Mouse (Mus musculus) gastrocnemius, postnatal 14 days (tissue): ENCODE measurements at regions not wholly inside any gene's neighbourhood (a gene's known extent, or its start where the extent isn't known, plus 50 kb on each side); places are given as distances from the start of the nearest gene placed in this dataset.

ENCODE experiments used
- DNase-seq: peaks from one replicate; pipeline ENCODE4 v3.0.0; 2021; ENCODE audit warnings: mixed read lengths
- intact Hi-C: fragments of 180-260 bp; cut with DNase I; formaldehyde crosslinking; loops from one replicate; pipeline ENCODE4 v1.15.1; 2025; ENCODE audit warnings: low total_unique reads

GRCm38 (mm10) chr15:72101730-72102129, 1732.6 kb upstream of the Gm6569 start:
- intact Hi-C loops, result no loop called here
- no peak for DNase-seq

DNA sequence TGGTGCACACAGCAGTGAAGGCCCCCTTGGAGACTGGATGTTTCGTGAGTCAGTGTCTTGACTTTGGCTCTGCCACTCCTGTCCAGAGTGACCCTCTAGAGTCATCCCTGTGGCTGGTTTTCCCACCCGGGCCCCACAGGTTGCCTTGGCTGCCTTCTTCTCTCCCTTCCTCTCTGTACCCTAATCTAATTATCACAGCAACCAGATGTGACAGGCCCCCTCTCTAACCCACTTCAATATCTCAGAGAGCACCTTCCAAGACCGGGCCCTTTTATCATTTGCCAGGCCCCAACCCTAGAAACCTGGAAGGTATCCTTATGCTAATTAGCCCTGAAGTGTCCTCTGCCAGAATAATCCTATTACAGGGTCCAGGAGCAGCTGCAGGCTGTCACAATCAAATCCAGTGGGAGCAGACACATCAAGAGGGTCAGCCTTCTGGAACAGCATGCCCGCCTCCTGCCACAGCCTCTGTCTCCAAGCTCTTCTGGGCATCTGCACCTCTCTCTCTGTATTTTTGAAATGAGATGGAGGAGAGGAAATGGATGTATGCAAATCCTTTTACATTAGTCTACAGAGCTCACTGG, 1728.4 kb upstream of the Gm6569 start:
- DNase-seq, result no peak
- intact Hi-C loops, result no loop called here

DNA sequence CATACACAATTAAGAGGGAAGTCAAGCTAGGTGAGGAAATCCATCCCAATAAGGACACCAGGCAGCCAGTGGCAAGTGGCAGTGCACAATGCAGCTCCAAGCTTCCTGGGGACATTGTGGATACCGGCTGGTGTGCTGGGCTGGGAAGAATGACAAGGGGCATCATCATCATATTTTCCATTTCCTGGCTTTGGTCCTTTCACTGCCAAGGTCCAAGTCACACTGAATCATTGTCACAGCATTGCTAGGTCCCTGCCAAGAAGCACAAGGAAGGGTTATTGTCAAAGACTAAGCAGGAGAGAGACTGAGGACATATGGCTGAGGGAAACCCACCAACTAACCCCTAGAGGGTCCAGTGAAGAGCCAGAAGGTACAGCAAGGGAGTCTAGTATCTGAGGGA, 1723.8 kb upstream of the Gm6569 start:
- intact Hi-C loops, result no loop called here
- DNase-seq, result no peak

DNA sequence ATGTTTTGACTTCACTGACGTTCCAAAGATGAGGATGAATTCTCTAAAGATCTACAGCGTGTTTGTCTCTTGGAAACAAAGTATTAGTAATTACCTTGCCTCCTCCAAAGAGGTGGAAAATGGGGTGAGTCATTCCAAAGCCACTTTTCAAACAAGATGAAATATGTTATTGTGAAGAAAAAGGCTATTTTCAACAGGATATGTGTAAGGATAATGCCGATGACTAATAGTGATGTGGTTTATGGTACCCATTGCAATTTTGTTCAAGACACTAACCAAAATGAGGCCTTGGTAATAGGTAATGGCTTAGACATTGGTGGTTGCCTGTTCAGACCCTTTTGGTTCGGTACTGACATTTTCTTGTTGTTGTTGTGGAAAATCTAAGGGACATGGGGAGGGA, 1717.6 kb upstream of the Gm6569 start:
- DNase-seq, result no peak
- intact Hi-C loops, result no loop called here

DNA sequence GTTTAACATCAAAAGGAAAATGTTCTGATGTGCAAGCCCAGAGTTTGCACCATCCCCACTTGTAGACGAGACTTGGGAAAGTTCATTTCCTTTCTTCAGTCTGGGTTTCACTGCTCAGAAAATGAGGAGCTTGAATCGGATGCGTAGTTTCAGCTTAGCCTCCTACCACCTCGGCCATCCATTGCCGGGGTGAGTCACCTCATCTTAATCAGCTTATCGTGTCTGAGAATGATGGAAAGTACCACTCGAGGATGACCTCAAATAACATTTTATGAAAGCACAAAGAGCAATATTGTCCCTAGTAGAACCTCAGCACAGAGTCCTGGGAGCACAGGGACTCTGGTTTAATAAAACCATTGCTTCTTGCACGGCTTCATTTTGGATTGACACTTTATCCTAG, 1700.1 kb upstream of the Gm6569 start:
- intact Hi-C loops, result no loop called here
- no peak for DNase-seq

DNA sequence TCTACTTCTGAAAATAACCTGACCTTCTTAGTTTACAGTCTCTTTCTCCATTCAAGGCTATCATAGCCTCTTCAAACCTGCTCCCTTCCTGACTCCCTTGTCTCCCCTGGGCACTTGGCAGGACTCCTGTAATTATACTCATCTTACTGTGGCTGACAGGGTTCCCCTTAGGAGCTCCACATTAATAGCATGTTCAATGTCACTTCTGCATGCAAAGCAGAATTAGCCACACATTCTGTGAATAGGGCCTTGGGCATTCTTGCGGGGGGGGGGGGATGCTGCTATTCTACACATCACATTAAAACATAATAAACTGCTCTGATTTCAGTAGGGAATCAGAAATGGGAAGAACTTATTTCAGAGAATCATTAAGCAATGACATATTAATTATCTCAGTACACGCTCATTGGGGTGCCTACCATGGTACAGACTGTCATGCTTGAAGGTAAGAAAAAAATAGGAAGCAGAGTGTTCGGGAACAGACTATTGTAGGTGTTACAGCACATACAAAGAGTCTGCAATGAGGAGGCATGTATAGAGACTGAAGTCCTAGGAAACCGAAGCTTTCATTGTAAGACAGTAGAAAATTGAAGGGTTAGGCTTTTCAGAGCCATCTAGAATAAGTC, 1698.3 kb upstream of the Gm6569 start:
- no peak for DNase-seq

DNA sequence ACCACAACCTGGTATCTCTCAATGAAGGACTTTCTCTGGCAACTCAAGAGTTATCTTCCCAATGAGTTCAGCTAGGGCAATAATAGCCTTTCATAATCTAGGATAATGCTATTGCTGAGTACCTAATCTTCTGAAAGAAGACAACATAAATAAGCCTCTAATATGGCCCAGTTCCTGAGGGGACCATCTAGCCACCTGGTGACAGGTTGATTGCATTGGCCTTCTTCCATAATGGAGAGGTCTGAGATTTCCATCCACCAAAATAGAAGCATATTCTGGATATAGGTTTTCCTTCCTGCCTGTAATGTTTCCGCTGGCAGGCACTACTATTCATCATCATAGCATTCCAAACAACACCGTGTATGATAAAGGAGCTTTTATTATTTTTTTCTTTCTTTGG, 1694.2 kb upstream of the Gm6569 start:
- no peak for DNase-seq
- intact Hi-C loops, result no loop called here

More for the DNA sequence above, 1698.3 kb upstream of the Gm6569 start:
- intact Hi-C loops, result no loop called here

- intact Hi-C loops, result no loop called here
- DNase-seq, result no peak
These were observed 1683.8 kb upstream of the Gm6569 start for GRCm38 (mm10) chr15:72150581-72150980.

GRCm38 (mm10) chr15:72158505-72158904, 1675.9 kb upstream of the Gm6569 start:
- intact Hi-C loops, result no loop called here
- no peak for DNase-seq

DNA sequence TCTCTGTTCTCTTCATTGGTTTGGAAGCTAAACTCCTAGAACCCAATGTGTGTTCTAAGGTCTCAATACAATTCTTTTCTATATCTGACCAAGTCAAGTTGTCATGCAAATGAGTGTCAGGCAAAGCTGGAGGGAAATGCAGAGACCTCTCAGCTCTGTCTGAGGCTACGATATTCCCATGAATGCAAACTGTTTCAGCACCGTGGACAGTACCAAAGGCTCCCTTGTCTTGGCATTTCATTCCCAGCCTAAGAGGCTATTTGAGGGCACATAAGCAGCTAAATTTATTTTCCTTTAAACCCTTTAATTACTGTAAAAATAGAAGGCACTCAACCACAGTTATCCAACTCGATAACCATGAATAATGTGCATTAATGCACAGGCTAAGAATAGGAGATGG, 1633.5 kb upstream of the Gm6569 start:
- no peak for DNase-seq
- intact Hi-C loops, result no loop called here

- intact Hi-C loops, result no loop called here
These were observed 1632.6 kb upstream of the Gm6569 start for GRCm38 (mm10) chr15:72201791-72202190.

DNA sequence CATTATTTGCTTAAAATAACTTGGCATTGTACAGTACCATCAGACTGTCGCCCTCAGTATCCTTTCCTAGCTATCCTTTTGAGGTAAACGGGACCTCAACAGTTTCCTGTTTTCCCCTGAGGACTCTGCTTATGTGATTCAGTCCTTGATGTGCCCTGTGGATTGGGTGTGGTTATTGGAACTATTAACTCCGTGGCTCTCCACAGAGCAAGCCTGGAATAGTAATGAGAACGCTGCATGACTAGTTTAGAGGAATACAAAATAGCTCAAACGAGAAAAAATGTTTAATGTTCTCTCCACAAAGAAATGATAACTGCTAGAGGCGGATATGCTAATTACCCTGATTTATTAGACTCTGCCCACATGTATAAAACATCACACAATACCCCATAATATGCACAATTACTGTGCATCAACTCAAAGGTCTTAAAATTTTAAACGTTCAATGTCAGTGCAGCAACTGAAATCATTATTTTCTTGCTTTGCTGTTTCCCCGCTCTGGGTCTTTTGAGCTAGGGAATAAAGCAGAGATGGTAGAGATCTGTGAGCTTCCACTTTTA, 1629.0 kb upstream of the Gm6569 start:
- no peak for DNase-seq
- intact Hi-C loops, result loop anchor here (5.0 kb wide), 1 partner anchor 817 kb away; no protein-coding TSS in a partner anchor

More at GRCm38 (mm10) chr15:72201791-72202190, 1632.6 kb upstream of the Gm6569 start:
- no peak for DNase-seq

DNA sequence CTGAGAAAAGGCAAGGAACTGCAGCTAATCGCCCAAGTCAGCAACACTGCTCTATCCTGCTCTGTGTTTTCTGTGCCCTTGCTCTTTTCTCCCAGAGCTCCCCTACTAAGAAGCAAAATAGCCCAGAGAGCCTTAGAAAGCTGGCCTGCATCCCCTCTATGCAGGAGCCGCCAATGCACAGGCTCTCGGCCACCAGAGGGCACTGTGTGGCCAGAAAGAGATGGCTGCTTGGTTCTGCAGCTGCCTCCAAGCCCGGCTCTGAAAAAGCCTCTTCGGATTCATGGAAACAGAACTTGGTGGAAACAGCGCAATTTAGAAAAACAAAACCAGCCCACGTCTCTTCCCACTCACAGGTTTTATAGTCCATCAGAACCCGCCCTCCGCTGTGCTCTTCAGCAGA, 1628.4 kb upstream of the Gm6569 start:
- intact Hi-C loops, result loop anchor here (5.0 kb wide), 1 partner anchor 816 kb away; no protein-coding TSS in a partner anchor
- DNase-seq, result peak; percentile 57

DNA sequence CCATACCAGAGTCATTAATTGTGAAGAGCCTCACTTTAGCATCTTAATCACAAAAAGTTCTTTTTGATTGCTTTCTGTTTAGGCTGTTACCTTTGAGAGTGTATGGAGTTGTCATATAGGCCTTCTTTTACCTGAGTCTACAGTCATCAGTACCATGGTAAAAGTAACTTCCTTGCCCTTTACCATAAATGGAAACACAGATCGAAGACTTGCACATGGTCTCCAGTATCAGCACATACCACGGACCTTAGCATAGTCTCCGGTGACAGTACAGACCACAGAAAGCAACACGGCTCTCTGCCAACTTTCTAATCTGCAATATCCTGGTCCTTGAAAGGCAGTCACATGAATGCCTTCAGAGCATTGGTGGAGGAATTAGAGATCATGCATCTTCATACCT, 1626.8 kb upstream of the Gm6569 start:
- no peak for DNase-seq
- intact Hi-C loops, result loop anchor here (5.0 kb wide), 1 partner anchor 815 kb away; no protein-coding TSS in a partner anchor

GRCm38 (mm10) chr15:72208076-72208475, 1626.3 kb upstream of the Gm6569 start:
- intact Hi-C loops, result loop anchor here (5.0 kb wide), 1 partner anchor 814 kb away; no protein-coding TSS in a partner anchor
- no peak for DNase-seq

DNA sequence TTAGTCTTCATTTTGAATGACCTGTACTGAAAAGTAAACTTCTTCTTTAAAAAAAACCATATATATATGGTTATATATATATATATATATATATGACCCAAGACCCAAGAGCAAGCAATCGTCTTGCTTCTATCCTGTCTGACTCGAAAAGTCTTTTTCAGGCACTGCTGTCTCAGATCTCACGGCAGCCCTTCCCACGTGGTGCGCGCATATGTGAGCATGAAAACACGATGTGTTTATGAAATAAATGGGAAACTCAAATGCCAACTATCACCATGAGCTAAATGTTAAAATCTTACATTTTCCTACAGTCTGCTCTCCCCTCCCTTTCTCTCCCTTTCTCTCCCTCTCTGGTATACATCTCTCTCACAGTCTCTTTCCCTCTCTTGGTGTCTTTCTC, 1625.4 kb upstream of the Gm6569 start:
- intact Hi-C loops, result loop anchor here (5.0 kb wide), 1 partner anchor 813 kb away; no protein-coding TSS in a partner anchor
- no peak for DNase-seq

GRCm38 (mm10) chr15:72217731-72218130, 1616.6 kb upstream of the Gm6569 start:
- no peak for DNase-seq
- intact Hi-C loops, result no loop called here

GRCm38 (mm10) chr15:72219985-72220384, 1614.4 kb upstream of the Gm6569 start:
- DNase-seq, result no peak
- intact Hi-C loops, result no loop called here

DNA sequence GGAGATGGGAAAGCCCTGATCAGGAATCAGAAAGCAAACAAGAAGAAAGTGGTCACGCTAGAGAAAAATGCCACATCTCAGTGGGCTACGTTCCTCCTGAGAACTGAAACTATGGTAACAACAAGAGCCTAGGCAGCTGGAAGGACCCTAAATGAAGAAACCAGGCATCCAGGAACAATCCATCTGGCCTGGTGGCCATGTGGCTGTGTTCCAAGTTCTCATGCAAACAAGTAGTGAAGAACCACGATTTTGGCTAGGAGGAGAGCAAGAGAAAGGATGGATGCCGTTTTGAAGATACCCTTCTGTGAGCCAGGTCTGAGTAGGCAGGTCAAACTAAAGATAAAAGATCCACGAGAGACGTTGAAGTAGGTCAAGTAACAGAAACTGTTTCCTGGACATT, 1613.6 kb upstream of the Gm6569 start:
- DNase-seq, result no peak
- intact Hi-C loops, result no loop called here

DNA sequence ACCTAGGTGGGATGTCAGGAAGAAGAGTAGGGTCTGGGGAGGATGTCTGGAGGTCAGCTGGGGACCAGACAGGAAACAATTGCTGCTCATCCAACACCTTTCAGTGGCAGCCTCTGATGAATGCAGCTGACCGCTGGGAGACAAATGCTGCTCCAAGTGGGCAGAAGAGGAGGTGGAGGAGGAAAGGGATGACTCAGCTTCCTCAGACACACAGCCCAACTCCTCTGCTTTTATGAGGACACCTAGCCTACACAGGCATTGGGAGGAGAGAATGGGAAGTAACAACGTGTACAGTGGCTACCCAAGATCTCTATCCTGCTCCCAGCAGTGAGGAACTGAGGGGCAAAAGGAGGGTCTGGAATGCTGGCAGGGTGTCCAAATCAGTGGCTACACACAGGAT, 1602.0 kb upstream of the Gm6569 start:
- intact Hi-C loops, result no loop called here

DNA sequence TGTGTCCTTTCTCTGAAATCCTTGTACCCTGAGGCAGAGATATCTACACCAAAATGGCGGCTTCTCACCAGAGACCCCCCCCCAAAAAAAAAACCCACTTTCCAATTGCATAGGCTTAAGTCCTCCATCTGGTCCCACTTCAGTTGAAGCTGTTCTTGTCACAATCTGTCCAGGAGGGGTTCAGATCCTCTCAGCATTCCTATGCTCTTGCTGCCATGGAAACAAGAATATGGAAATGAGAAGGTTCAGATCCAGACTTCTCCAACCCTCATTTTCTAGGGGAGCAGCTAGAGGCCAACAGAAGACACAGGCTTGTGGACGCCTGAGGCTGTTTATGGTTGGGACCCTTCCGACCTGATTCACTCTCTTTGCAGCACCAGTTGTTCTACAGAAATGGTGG, 1569.7 kb upstream of the Gm6569 start:
- intact Hi-C loops, result no loop called here
- no peak for DNase-seq

More for the DNA sequence above, 1602.0 kb upstream of the Gm6569 start:
- DNase-seq, result no peak
